Mouse (Mus musculus) myocyte (in vitro differentiated cells): ENCODE data around the gene Lamc1.

Experiments
- CEBPB ChIP-seq: IDR thresholded peaks from 2 replicates; pipeline ENCODE4 v1.6.1; 2011; ENCODE audit warnings: mild to moderate bottlenecking, moderate library complexity; ENCODE audit not compliant: poor library complexity, insufficient read depth, severe bottlenecking
- E2F4 ChIP-seq: IDR thresholded peaks from one replicate; pipeline ENCODE4 v1.6.1; 2011; ENCODE audit warnings: mild to moderate bottlenecking, control low read depth, moderate library complexity; ENCODE audit not compliant: insufficient read depth
- MAX ChIP-seq: IDR thresholded peaks from one replicate; pipeline ENCODE4 v1.6.1; 2011; ENCODE audit warnings: low read depth, mild to moderate bottlenecking, control low read depth
- MYOG ChIP-seq, 3 experiments: IDR thresholded peaks; one replicate each; pipeline ENCODE4 v1.6.1; 2011; ENCODE audit warnings: control low read depth in 2 of 3, low read depth in 2 of 3, mild to moderate bottlenecking in 2 of 3; ENCODE audit not compliant: insufficient read length in 2 of 3, control insufficient read depth in 1 of 3, insufficient read depth in 1 of 3
- POLR2A ChIP-seq: IDR thresholded peaks from one replicate; pipeline ENCODE4 v1.6.1; 2011; ENCODE audit warnings: low read depth, mild to moderate bottlenecking, control low read depth, moderate library complexity; ENCODE audit not compliant: insufficient read length
- POLR2AphosphoS2 ChIP-seq: IDR thresholded peaks from one replicate; pipeline ENCODE4 v1.6.1; 2011; ENCODE audit warnings: low read depth, control low read depth; ENCODE audit not compliant: insufficient read length
- SRF ChIP-seq: IDR thresholded peaks from one replicate; pipeline ENCODE4 v1.6.1; 2011; ENCODE audit warnings: low read depth; ENCODE audit not compliant: control insufficient read depth, insufficient read length
- TCF12 ChIP-seq: IDR thresholded peaks from one replicate; pipeline ENCODE4 v1.6.1; 2011; ENCODE audit warnings: mild to moderate bottlenecking, control low read depth; ENCODE audit not compliant: poor library complexity, insufficient read depth, severe bottlenecking
- USF1 ChIP-seq: IDR thresholded peaks from one replicate; pipeline ENCODE4 v1.6.1; 2011; ENCODE audit warnings: low read depth, mild to moderate bottlenecking, control low read depth, moderate library complexity

DNA sequence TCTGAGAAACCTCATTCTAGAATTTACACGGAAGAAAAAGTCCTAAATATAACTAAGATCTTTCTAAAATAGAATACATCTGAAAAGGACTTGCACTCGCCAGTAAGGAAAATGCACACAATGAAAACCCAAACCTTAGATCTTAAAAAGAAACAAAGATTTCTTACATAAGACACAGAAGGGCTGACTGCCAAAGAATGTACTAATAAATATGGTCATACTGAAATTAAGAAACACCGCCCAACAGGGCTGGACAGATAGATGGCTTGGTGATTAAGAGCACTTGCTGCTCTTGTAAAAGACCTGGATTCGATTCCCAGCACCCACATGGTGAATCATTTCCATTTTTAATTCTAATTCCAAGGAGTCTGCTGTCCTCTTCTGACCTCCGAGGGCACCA, 22.4 kb downstream of the Lamc1 start:
- no peak for TF ChIP-seq POLR2A
- TF ChIP-seq TCF12 = no peak
- no peak for TF ChIP-seq MYOG (IDR thresholded peaks at IDR 0.05; ENCODE audit: control insufficient read depth in 1 of 3, insufficient read depth in 1 of 3, insufficient read length in 2 of 3, low read depth in 2 of 3)
- TF ChIP-seq E2F4 = no peak
- no peak for TF ChIP-seq USF1
- no peak for TF ChIP-seq MAX
- no peak for TF ChIP-seq CEBPB
- no peak for TF ChIP-seq SRF
- TF ChIP-seq POLR2AphosphoS2 = no peak
